Mouse (Mus musculus): ENCODE data around the gene Lysmd1. TPM values are rescaled to one million over a fixed set of nuclear protein-coding genes. Genes with fewer than 3 reads are reported as not detected.
"Not testable (repeated sequence)": the region's sequence is repeated elsewhere in the genome, so short reads cannot be mapped to it uniquely, and the experiment has no call there.

Gene Lysmd1
- polyA plus RNA-seq, 1 experiment from 2014 or later = 10.1 TPM

DNA sequence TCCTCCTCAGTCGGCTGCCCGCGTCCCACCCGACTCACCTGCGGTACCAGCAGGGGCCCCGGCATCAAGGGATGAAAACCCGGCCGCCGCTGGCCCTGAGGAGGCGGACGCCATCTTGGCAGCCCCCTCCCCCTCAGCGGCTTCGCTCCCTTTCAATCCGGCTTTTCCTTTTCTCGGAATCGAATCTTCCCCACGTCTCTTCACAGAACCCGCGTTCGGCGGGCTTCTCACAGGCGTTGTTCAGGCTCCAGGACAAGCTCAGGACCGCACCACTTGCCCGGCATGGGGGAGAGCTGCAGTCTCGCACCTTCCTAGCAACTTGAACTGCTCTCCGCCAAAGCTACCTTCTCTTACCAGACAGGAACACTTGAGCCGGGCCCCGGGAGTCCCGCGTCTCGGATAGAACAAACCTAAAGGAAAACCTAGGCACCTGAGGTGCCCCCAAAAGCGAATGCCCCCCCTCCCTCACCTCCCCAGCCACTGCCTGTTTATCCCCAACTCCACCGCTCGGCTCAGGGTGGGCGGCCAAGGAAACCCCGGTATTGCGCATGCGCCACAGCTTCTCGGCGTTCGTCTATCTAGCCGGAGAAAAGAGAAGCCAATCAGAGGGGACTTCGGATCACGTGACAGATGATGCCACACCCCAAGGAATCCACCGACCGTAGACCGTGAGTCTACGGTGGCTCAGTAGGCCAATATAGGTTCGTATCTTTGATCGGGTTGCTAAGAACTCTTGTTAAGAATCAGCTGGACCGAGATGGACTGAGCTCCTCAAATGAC lies 27.4 kb upstream of the Lysmd1 start, which contains the start of gene Pip5k1a:
Gene Pip5k1a (minus strand): TSS at position 593 of the 780 bp plus-strand sequence.
- Histone ChIP-seq H3K9ac (ENCODE audit: low read length) (peak within 1 kb of the TSS; percentile 93), H3K4me1 (replicated peaks; ENCODE audit: control insufficient read depth, insufficient read depth) (0 out of 2 replicates have a peak, but pooled peaks cover 4% of the 10 kb centered on the region), H3K9me3 (ENCODE audit: control insufficient read depth, low read length) (no peaks in the 10 kb centered on the region), H3K4me3 (ENCODE audit: low read depth, low read length) (peak within 1 kb of the TSS; percentile 94), H3K36me3 (ENCODE audit: control insufficient read depth, insufficient read depth, low read length) (no peaks in the 10 kb centered on the region), H3K27ac (replicated peaks) (peak within 1 kb of the TSS; percentile 91), H3K4me2 (replicated peaks; ENCODE audit: low read depth) (peak within 1 kb of the TSS; percentile 73), H3K27me3 (ENCODE audit: control insufficient read depth, insufficient read depth, low read length) (no peaks in the 10 kb centered on the region)
- ATAC-seq (ENCODE audit: low FRiP score, low TSS enrichment) = peak; percentile 92
- peak; percentile 95 for DNase-seq (ENCODE audit: low spot score)
- WGBS = under 1% methylated on average over 51 of the region's 51 CpGs
- TF ChIP-seq EP300 (optimal IDR thresholded peaks at IDR 0.05) (no peak), CTCF (IDR thresholded peaks at IDR 0.05; ENCODE audit: low read depth) (no peak)

DNA sequence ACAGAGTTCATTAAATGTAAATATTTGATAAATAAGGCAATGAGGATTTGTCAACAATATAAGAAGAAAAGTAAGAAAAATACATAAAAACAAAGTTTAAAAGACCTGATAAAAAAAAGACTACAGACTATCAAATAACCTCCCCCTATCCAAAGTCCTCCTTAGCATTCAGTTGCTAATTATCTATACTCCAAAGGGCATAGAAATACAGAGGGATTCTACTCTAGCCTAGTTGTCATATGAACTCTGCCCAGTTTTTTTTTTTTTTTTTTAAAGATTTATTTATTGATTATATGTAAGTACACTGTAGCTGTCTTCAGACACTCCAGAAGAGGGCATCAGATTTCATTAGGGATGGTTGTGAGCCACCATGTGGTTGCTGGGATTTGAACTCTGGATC lies 26.6 kb upstream of the Lysmd1 start:
- Histone ChIP-seq H3K4me3 (ENCODE audit: low read depth, low read length) (peak overlapping the region; percentile 94), H3K4me2 (replicated peaks; ENCODE audit: low read depth) (peak overlapping the region; percentile 64), H3K27ac (replicated peaks) (peak overlapping the region; percentile 58; the same call in 1 of the 2 replicates)
- not testable (repeated sequence) for ATAC-seq (ENCODE audit: low FRiP score, low TSS enrichment); H3K9ac ChIP-seq (ENCODE audit: low read length); H3K27me3 ChIP-seq (ENCODE audit: control insufficient read depth, insufficient read depth, low read length); H3K9me3 ChIP-seq (ENCODE audit: control insufficient read depth, low read length); H3K36me3 ChIP-seq (ENCODE audit: control insufficient read depth, insufficient read depth, low read length); H3K4me1 ChIP-seq (replicated peaks; ENCODE audit: control insufficient read depth, insufficient read depth); DNase-seq (ENCODE audit: low spot score)

DNA sequence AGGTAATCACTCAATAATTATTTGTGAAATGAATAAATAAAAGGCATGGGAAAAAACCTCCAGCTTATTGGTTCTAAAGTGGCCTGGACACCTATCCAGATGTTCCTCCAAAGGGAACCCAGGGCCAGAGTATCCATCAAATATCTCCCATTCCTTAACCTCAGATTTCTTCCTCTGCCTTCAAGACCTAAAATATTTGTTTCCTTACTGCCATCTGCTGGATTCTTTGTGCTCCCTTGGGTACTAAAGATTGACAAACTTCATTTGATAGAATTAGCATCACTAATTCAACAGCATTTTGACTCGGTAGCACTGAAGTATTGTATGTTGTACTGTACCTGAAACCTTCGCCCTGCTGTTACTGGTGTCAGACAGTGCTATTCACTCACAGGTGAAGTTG lies 26.0 kb upstream of the Lysmd1 start:
- H3K4me1 ChIP-seq (replicated peaks; ENCODE audit: control insufficient read depth, insufficient read depth) = 0 out of 2 replicates have a peak, but pooled peaks cover 4% of the 10 kb centered on the region
- H3K9ac ChIP-seq (ENCODE audit: low read length) = no peak overlapping the region
- H3K4me3 ChIP-seq (ENCODE audit: low read depth, low read length) = no peak overlapping the region
- ATAC-seq (ENCODE audit: low FRiP score, low TSS enrichment) = no peak
- no peaks in the 10 kb centered on the region for H3K27me3 ChIP-seq (ENCODE audit: control insufficient read depth, insufficient read depth, low read length)
- no peaks in the 10 kb centered on the region for H3K36me3 ChIP-seq (ENCODE audit: control insufficient read depth, insufficient read depth, low read length)
- H3K27ac ChIP-seq (replicated peaks) = no peak overlapping the region
- WGBS = 63% methylated on average over 2 of the region's 2 CpGs
- no peaks in the 10 kb centered on the region for H3K9me3 ChIP-seq (ENCODE audit: control insufficient read depth, low read length)
- DNase-seq (ENCODE audit: low spot score) = no peak
- no peak overlapping the region for H3K4me2 ChIP-seq (replicated peaks; ENCODE audit: low read depth)
- TF ChIP-seq CTCF (IDR thresholded peaks at IDR 0.05; ENCODE audit: low read depth) = peak; percentile 68
- no peak for TF ChIP-seq EP300 (optimal IDR thresholded peaks at IDR 0.05)

GRCm38 (mm10) chr3:95110911-95111726 lies 22.8 kb upstream of the Lysmd1 start, which contains the start of gene Vps72:
Vps72 (plus strand) TSS chr3:95111022.
- Histone ChIP-seq H3K27me3 (ENCODE audit: control insufficient read depth, insufficient read depth, low read length) (no peaks in the 10 kb centered on the region), H3K36me3 (ENCODE audit: control insufficient read depth, insufficient read depth, low read length) (peaks cover 5% of the 10 kb centered on the region), H3K9ac (ENCODE audit: low read length) (peak within 1 kb of the TSS; percentile 83), H3K9me3 (ENCODE audit: control insufficient read depth, low read length) (no peaks in the 10 kb centered on the region), H3K4me3 (ENCODE audit: low read depth, low read length) (peak within 1 kb of the TSS; percentile 59), H3K27ac (replicated peaks) (peak within 1 kb of the TSS; percentile 96), H3K4me2 (replicated peaks; ENCODE audit: low read depth) (peak within 1 kb of the TSS; percentile 43), H3K4me1 (replicated peaks; ENCODE audit: control insufficient read depth, insufficient read depth) (no peaks in the 10 kb centered on the region)
- under 1% methylated on average over 54 of the region's 54 CpGs for WGBS
- peak; percentile 92 for DNase-seq (ENCODE audit: low spot score)
- TF ChIP-seq EP300 (optimal IDR thresholded peaks at IDR 0.05) = peak; percentile 39
- TF ChIP-seq CTCF (IDR thresholded peaks at IDR 0.05; ENCODE audit: low read depth) = no peak
- peak; percentile 75 for ATAC-seq (ENCODE audit: low FRiP score, low TSS enrichment)

DNA sequence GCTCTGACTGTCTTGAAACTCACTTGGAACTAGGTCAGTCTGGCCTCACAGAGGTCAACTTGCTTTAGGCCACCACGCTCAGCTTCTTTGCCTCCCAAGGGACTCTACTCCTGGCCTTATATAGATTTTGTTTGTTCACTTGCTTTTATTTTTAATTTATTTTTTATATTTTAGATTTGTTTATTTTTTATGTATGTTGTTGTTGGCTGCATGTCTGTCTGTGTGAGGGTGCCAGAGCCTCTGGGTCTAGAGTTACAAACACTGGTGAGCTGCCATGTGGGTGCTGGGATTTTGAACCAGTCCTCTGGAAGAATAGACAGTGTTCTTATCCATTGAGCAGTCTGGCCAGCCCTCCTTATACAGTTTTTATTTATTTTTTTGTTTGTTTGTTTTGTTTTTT lies 21.1 kb upstream of the Lysmd1 start:
- DNase-seq (ENCODE audit: low spot score) (no peak), ATAC-seq (ENCODE audit: low FRiP score, low TSS enrichment) (no peak)
- H3K4me2 ChIP-seq (replicated peaks; ENCODE audit: low read depth) = no peak overlapping the region
- no peaks in the 10 kb centered on the region for H3K27me3 ChIP-seq (ENCODE audit: control insufficient read depth, insufficient read depth, low read length)
- no peak overlapping the region for H3K9ac ChIP-seq (ENCODE audit: low read length)
- H3K36me3 ChIP-seq (ENCODE audit: control insufficient read depth, insufficient read depth, low read length) = peaks cover 6% of the 10 kb centered on the region
- H3K4me3 ChIP-seq (ENCODE audit: low read depth, low read length) = no peak overlapping the region
- 91% methylated on average over 1 of the region's 1 CpGs for WGBS
- no peak overlapping the region for H3K27ac ChIP-seq (replicated peaks)
- no peaks in the 10 kb centered on the region for H3K4me1 ChIP-seq (replicated peaks; ENCODE audit: control insufficient read depth, insufficient read depth)
- no peak for TF ChIP-seq EP300 (optimal IDR thresholded peaks at IDR 0.05)
- no peak for TF ChIP-seq CTCF (IDR thresholded peaks at IDR 0.05; ENCODE audit: low read depth)
- no peaks in the 10 kb centered on the region for H3K9me3 ChIP-seq (ENCODE audit: control insufficient read depth, low read length)
